Mouse (Mus musculus): ENCODE measurements at regions not wholly inside any gene's neighbourhood (a gene's known extent, or its start where the extent isn't known, plus 50 kb on each side); places are given as distances from the start of the nearest gene placed in this dataset.

- H3K36me3 ChIP-seq = peaks cover 7% of the 10 kb centered on the region
- peaks cover 18% of the 10 kb centered on the region for H3K4me1 ChIP-seq (replicated peaks)
- H3K9me3 ChIP-seq = peaks cover 9% of the 10 kb centered on the region
- H3K27me3 ChIP-seq = no peaks in the 10 kb centered on the region
- no peak overlapping the region for H3K27ac ChIP-seq
- H3K4me3 ChIP-seq (replicated peaks) = no peak overlapping the region
- ATAC-seq (ENCODE audit: insufficient number of reproducible peaks, insufficient read depth, low FRiP score, low TSS enrichment, low read depth) = no peak
- no peak overlapping the region for H3K4me2 ChIP-seq
- 95% methylated on average over 1 of the region's 1 CpGs for WGBS
- no peak overlapping the region for H3K9ac ChIP-seq (replicated peaks)
Measured at GRCm38 (mm10) chr13:28533080-28533479, 275.8 kb downstream of the Gm11361 start.

- Histone ChIP-seq H3K4me1 (replicated peaks) (peaks cover 18% of the 10 kb centered on the region), H3K9ac (replicated peaks) (no peak overlapping the region), H3K36me3 (peaks cover 5% of the 10 kb centered on the region), H3K4me3 (replicated peaks) (no peak overlapping the region), H3K9me3 (peaks cover 6% of the 10 kb centered on the region; the same call in 1 of the 2 replicates), H3K4me2 (no peak overlapping the region), H3K27ac (peak overlapping the region; percentile 76), H3K27me3 (no peaks in the 10 kb centered on the region)
- WGBS = 64% methylated on average over 3 of the region's 3 CpGs
- no peak for ATAC-seq (ENCODE audit: insufficient number of reproducible peaks, insufficient read depth, low FRiP score, low TSS enrichment, low read depth)
Measured at GRCm38 (mm10) chr13:28532278-28532677, 274.9 kb downstream of the Gm11361 start.

- peaks cover 6% of the 10 kb centered on the region; the same call in 1 of the 2 replicates for H3K9me3 ChIP-seq
- H3K9ac ChIP-seq (replicated peaks) = no peak overlapping the region
- peaks cover 5% of the 10 kb centered on the region for H3K36me3 ChIP-seq
- 88% methylated on average over 5 of the region's 5 CpGs for WGBS
- H3K27me3 ChIP-seq = no peaks in the 10 kb centered on the region
- H3K4me1 ChIP-seq (replicated peaks) = peaks cover 18% of the 10 kb centered on the region
- H3K4me3 ChIP-seq (replicated peaks) = no peak overlapping the region
- no peak overlapping the region for H3K4me2 ChIP-seq
- no peak for ATAC-seq (ENCODE audit: insufficient number of reproducible peaks, insufficient read depth, low FRiP score, low TSS enrichment, low read depth)
- peak overlapping the region; percentile 76; the same call in 1 of the 2 replicates for H3K27ac ChIP-seq
Measured at GRCm38 (mm10) chr13:28531534-28531999, 274.2 kb downstream of the Gm11361 start.

GRCm38 (mm10) chr13:28530947-28531346, 273.6 kb downstream of the Gm11361 start:
- 96% methylated on average over 3 of the region's 3 CpGs for WGBS
- ATAC-seq (ENCODE audit: insufficient number of reproducible peaks, insufficient read depth, low FRiP score, low TSS enrichment, low read depth) = no peak

GRCm38 (mm10) chr13:28528898-28529511, 271.7 kb downstream of the Gm11361 start:
- Histone ChIP-seq H3K9ac (replicated peaks) (no peak overlapping the region), H3K36me3 (peaks cover 5% of the 10 kb centered on the region), H3K4me3 (replicated peaks) (no peak overlapping the region), H3K27ac (no peak overlapping the region), H3K4me1 (replicated peaks) (peaks cover 12% of the 10 kb centered on the region), H3K4me2 (no peak overlapping the region), H3K9me3 (peaks cover 6% of the 10 kb centered on the region; the same call in 1 of the 2 replicates), H3K27me3 (no peaks in the 10 kb centered on the region)
- 91% methylated on average over 4 of the region's 4 CpGs for WGBS
- no peak for ATAC-seq (ENCODE audit: insufficient number of reproducible peaks, insufficient read depth, low FRiP score, low TSS enrichment, low read depth)

More at GRCm38 (mm10) chr13:28530947-28531346, 273.6 kb downstream of the Gm11361 start:
- Histone ChIP-seq H3K4me1 (replicated peaks) (peaks cover 18% of the 10 kb centered on the region), H3K4me3 (replicated peaks) (no peak overlapping the region), H3K9ac (replicated peaks) (no peak overlapping the region), H3K27ac (no peak overlapping the region), H3K36me3 (peaks cover 5% of the 10 kb centered on the region), H3K4me2 (no peak overlapping the region), H3K9me3 (peaks cover 6% of the 10 kb centered on the region; the same call in 1 of the 2 replicates), H3K27me3 (no peaks in the 10 kb centered on the region)

- no peaks in the 10 kb centered on the region for H3K27me3 ChIP-seq
- no peak overlapping the region for H3K4me3 ChIP-seq (replicated peaks)
- no peak overlapping the region for H3K9ac ChIP-seq (replicated peaks)
- H3K27ac ChIP-seq = no peak overlapping the region
- H3K9me3 ChIP-seq = peaks cover 6% of the 10 kb centered on the region; the same call in 1 of the 2 replicates
- no peak overlapping the region for H3K4me2 ChIP-seq
- peaks cover 5% of the 10 kb centered on the region for H3K36me3 ChIP-seq
- 94% methylated on average over 1 of the region's 1 CpGs for WGBS
- peaks cover 13% of the 10 kb centered on the region for H3K4me1 ChIP-seq (replicated peaks)
- ATAC-seq (ENCODE audit: insufficient number of reproducible peaks, insufficient read depth, low FRiP score, low TSS enrichment, low read depth) = no peak
Measured at GRCm38 (mm10) chr13:28526299-28526698, 269.0 kb downstream of the Gm11361 start.

- Histone ChIP-seq H3K9me3 (no peaks in the 10 kb centered on the region), H3K36me3 (no peaks in the 10 kb centered on the region), H3K27ac (no peak overlapping the region), H3K4me3 (replicated peaks) (no peak overlapping the region), H3K4me2 (no peak overlapping the region), H3K4me1 (replicated peaks) (peaks cover 21% of the 10 kb centered on the region), H3K27me3 (no peaks in the 10 kb centered on the region), H3K9ac (replicated peaks) (no peak overlapping the region)
- 88% methylated on average over 3 of the region's 3 CpGs for WGBS
- ATAC-seq (ENCODE audit: insufficient number of reproducible peaks, insufficient read depth, low FRiP score, low TSS enrichment, low read depth) = no peak
Measured at GRCm38 (mm10) chr13:28524411-28524810, 267.1 kb downstream of the Gm11361 start.

GRCm38 (mm10) chr13:28520127-28520482, 262.8 kb downstream of the Gm11361 start:
- no peak for ATAC-seq (ENCODE audit: insufficient number of reproducible peaks, insufficient read depth, low FRiP score, low TSS enrichment, low read depth)
- H3K27ac ChIP-seq = 0 out of 2 replicates have a peak overlapping the region, but pooled peaks have one; percentile 29
- peaks cover 21% of the 10 kb centered on the region for H3K4me1 ChIP-seq (replicated peaks)
- H3K36me3 ChIP-seq = no peaks in the 10 kb centered on the region
- no peak overlapping the region for H3K9ac ChIP-seq (replicated peaks)
- no peaks in the 10 kb centered on the region for H3K9me3 ChIP-seq
- H3K4me2 ChIP-seq = no peak overlapping the region
- H3K27me3 ChIP-seq = no peaks in the 10 kb centered on the region
- no peak overlapping the region for H3K4me3 ChIP-seq (replicated peaks)
- WGBS = 33% methylated on average over 1 of the region's 1 CpGs

GRCm38 (mm10) chr13:28519383-28520126, 262.2 kb downstream of the Gm11361 start:
- Histone ChIP-seq H3K27ac (0 out of 2 replicates have a peak overlapping the region, but pooled peaks have one; percentile 29), H3K4me3 (replicated peaks) (no peak overlapping the region), H3K9me3 (no peaks in the 10 kb centered on the region), H3K4me1 (replicated peaks) (peaks cover 21% of the 10 kb centered on the region), H3K4me2 (no peak overlapping the region), H3K9ac (replicated peaks) (no peak overlapping the region), H3K27me3 (no peaks in the 10 kb centered on the region), H3K36me3 (no peaks in the 10 kb centered on the region)
- WGBS = 33% methylated on average over 3 of the region's 3 CpGs
- ATAC-seq (ENCODE audit: insufficient number of reproducible peaks, insufficient read depth, low FRiP score, low TSS enrichment, low read depth) = no peak

GRCm38 (mm10) chr13:28517161-28517560, 259.8 kb downstream of the Gm11361 start:
- H3K9ac ChIP-seq (replicated peaks) = no peak overlapping the region
- 65% methylated on average over 6 of the region's 6 CpGs for WGBS
- no peak overlapping the region for H3K4me2 ChIP-seq
- no peak overlapping the region for H3K27ac ChIP-seq
- H3K27me3 ChIP-seq = no peaks in the 10 kb centered on the region
- H3K9me3 ChIP-seq = no peaks in the 10 kb centered on the region
- ATAC-seq (ENCODE audit: insufficient number of reproducible peaks, insufficient read depth, low FRiP score, low TSS enrichment, low read depth) = no peak
- no peak overlapping the region for H3K4me3 ChIP-seq (replicated peaks)
- no peaks in the 10 kb centered on the region for H3K36me3 ChIP-seq
- H3K4me1 ChIP-seq (replicated peaks) = peaks cover 14% of the 10 kb centered on the region

GRCm38 (mm10) chr13:28516636-28517035, 259.3 kb downstream of the Gm11361 start:
- WGBS = 60% methylated on average over 2 of the region's 2 CpGs
- Histone ChIP-seq H3K4me2 (no peak overlapping the region), H3K27ac (no peak overlapping the region), H3K27me3 (no peaks in the 10 kb centered on the region), H3K9ac (replicated peaks) (no peak overlapping the region), H3K36me3 (no peaks in the 10 kb centered on the region), H3K9me3 (no peaks in the 10 kb centered on the region), H3K4me1 (replicated peaks) (peaks cover 14% of the 10 kb centered on the region), H3K4me3 (replicated peaks) (no peak overlapping the region)
- ATAC-seq (ENCODE audit: insufficient number of reproducible peaks, insufficient read depth, low FRiP score, low TSS enrichment, low read depth) = no peak

Measured in limb, embryonic 12.5 days (tissue).